Mouse (Mus musculus) megakaryocyte, embryonic 14.5 days (primary cell): ENCODE results near the gene Cct3. TPM values are rescaled to one million over a fixed set of nuclear protein-coding genes. Genes with fewer than 3 reads are reported as not detected.
A peak's percentile ranks its signal among the peaks of the same experiment; 100 is the strongest.
"Not testable (repeated sequence)": the region's sequence is repeated elsewhere in the genome, so short reads cannot be mapped to it uniquely, and the experiment has no call there.

ENCODE experiments used
- H3K27me3 ChIP-seq: replicated peaks from 2 replicates; pipeline ENCODE3; 2012; ENCODE audit warnings: inconsistent platforms
- H3K36me3 ChIP-seq: replicated peaks from 2 replicates; pipeline ENCODE3; 2012; ENCODE audit warnings: low read length, inconsistent platforms, mixed read lengths
- H3K4me1 ChIP-seq: 2 replicates; pipeline ENCODE4 v1.6.1; 2012; ENCODE audit warnings: inconsistent platforms
- H3K4me3 ChIP-seq: replicated peaks from 2 replicates; pipeline ENCODE3; 2012; ENCODE audit warnings: moderate library complexity, mild to moderate bottlenecking, inconsistent platforms
- H3K9me3 ChIP-seq: 2 replicates; pipeline ENCODE4 v1.6.1; 2012; ENCODE audit warnings: inconsistent platforms
- FLI1 ChIP-seq: IDR thresholded peaks from 2 replicates; pipeline ENCODE4 v1.6.1; 2012; ENCODE audit warnings: low read length, inconsistent platforms, mixed read lengths
- GATA1 ChIP-seq: IDR thresholded peaks from 3 replicates; pipeline ENCODE4 v1.6.1; 2012; ENCODE audit warnings: mixed read lengths, low read length, inconsistent platforms, borderline replicate concordance
- polyA plus RNA-seq: library from polyadenylated mRNA; stranded (reverse); fragments of >175 nt; gene quantifications from 2 replicates; pipeline ENCODE4 v1.2.3, GENCODE M21; 2012; ENCODE audit warnings: low replicate concordance; ENCODE audit not compliant: insufficient read depth

Gene Cct3
- polyA plus RNA-seq, 1 experiment: 29.4 TPM

GRCm38 (mm10) chr3:88291970-88292369, 4.9 kb upstream of the Cct3 start:
- Histone ChIP-seq H3K27me3 (no peaks in the 10 kb centered on the region), H3K36me3 (peaks cover 16% of the 10 kb centered on the region), H3K9me3 (no peaks in the 10 kb centered on the region), H3K4me3 (no peak overlapping the region), H3K4me1 (peaks cover 21% of the 10 kb centered on the region)
- no peak for TF ChIP-seq GATA1
- TF ChIP-seq FLI1: no peak

- peaks cover 40% of the 10 kb centered on the region for H3K4me1 ChIP-seq
- H3K36me3 ChIP-seq: peaks cover 17% of the 10 kb centered on the region
- H3K27me3 ChIP-seq, H3K9me3 ChIP-seq: not testable (repeated sequence)
- H3K4me3 ChIP-seq: peak overlapping the region; percentile 98
These were observed 1.6 kb upstream of the Cct3 start for GRCm38 (mm10) chr3:88295272-88295671.

GRCm38 (mm10) chr3:88296110-88296560, 781 bp upstream of the Cct3 start:
- H3K27me3 ChIP-seq: no peaks in the 10 kb centered on the region
- H3K4me3 ChIP-seq: peak overlapping the region; percentile 98
- peaks cover 24% of the 10 kb centered on the region for H3K36me3 ChIP-seq
- H3K4me1 ChIP-seq: peaks cover 40% of the 10 kb centered on the region
- no peaks in the 10 kb centered on the region for H3K9me3 ChIP-seq
- TF ChIP-seq FLI1 (no peak), GATA1 (no peak)

GRCm38 (mm10) chr3:88297321-88297851, 470 bp downstream of the Cct3 start:
- H3K4me1 ChIP-seq: peaks cover 40% of the 10 kb centered on the region
- no peak for TF ChIP-seq FLI1
- peak overlapping the region; percentile 98 for H3K4me3 ChIP-seq
- peaks cover 35% of the 10 kb centered on the region for H3K36me3 ChIP-seq
- H3K9me3 ChIP-seq: no peaks in the 10 kb centered on the region
- H3K27me3 ChIP-seq: no peaks in the 10 kb centered on the region

- H3K9me3 ChIP-seq: no peaks in the 10 kb centered on the region
- H3K4me3 ChIP-seq: no peak overlapping the region
- H3K27me3 ChIP-seq: no peaks in the 10 kb centered on the region
- H3K4me1 ChIP-seq: peaks cover 40% of the 10 kb centered on the region
- TF ChIP-seq FLI1 (no peak), GATA1 (no peak)
- H3K36me3 ChIP-seq: peaks cover 53% of the 10 kb centered on the region
These were observed 2.3 kb downstream of the Cct3 start for GRCm38 (mm10) chr3:88299172-88299571.

- TF ChIP-seq GATA1: no peak
- no peak for TF ChIP-seq FLI1
- Histone ChIP-seq H3K4me3 (peak within 1 kb of the TSS; percentile 97), H3K9me3 (no peaks in the 10 kb centered on the region), H3K36me3 (peaks cover 70% of the 10 kb centered on the region), H3K4me1 (peaks cover 29% of the 10 kb centered on the region), H3K27me3 (no peaks in the 10 kb centered on the region)
These were observed 28.1 kb downstream of the Cct3 start, which contains the start of gene Glmp for GRCm38 (mm10) chr3:88324951-88325405. TSS of gene Glmp (plus strand) at chr3:88325023.

- Histone ChIP-seq H3K4me3 (no peak overlapping the region), H3K4me1 (peaks cover 35% of the 10 kb centered on the region), H3K9me3 (no peaks in the 10 kb centered on the region), H3K27me3 (no peaks in the 10 kb centered on the region), H3K36me3 (peaks cover 62% of the 10 kb centered on the region)
- TF ChIP-seq GATA1 (no peak), FLI1 (no peak)
These were observed 32.0 kb downstream of the Cct3 start for GRCm38 (mm10) chr3:88328956-88329355.

GRCm38 (mm10) chr3:88331282-88331681, 34.4 kb downstream of the Cct3 start:
- TF ChIP-seq FLI1: no peak
- no peak for TF ChIP-seq GATA1
- Histone ChIP-seq H3K36me3 (peaks cover 58% of the 10 kb centered on the region), H3K27me3 (no peaks in the 10 kb centered on the region), H3K9me3 (no peaks in the 10 kb centered on the region), H3K4me1 (peaks cover 35% of the 10 kb centered on the region), H3K4me3 (no peak overlapping the region)

GRCm38 (mm10) chr3:88334029-88334658, 37.2 kb downstream of the Cct3 start:
- TF ChIP-seq GATA1: no peak
- no peak for TF ChIP-seq FLI1
- Histone ChIP-seq H3K4me3 (no peak overlapping the region), H3K4me1 (peaks cover 41% of the 10 kb centered on the region), H3K9me3 (no peaks in the 10 kb centered on the region), H3K36me3 (peaks cover 37% of the 10 kb centered on the region), H3K27me3 (no peaks in the 10 kb centered on the region)

- TF ChIP-seq GATA1 (no peak), FLI1 (no peak)
- peaks cover 31% of the 10 kb centered on the region for H3K36me3 ChIP-seq
- no peaks in the 10 kb centered on the region for H3K9me3 ChIP-seq
- H3K27me3 ChIP-seq: no peaks in the 10 kb centered on the region
- H3K4me1 ChIP-seq: peaks cover 46% of the 10 kb centered on the region
- peak overlapping the region; percentile 92 for H3K4me3 ChIP-seq
These were observed 38.1 kb downstream of the Cct3 start for GRCm38 (mm10) chr3:88334902-88335435.
